In the genomic region with DNA sequence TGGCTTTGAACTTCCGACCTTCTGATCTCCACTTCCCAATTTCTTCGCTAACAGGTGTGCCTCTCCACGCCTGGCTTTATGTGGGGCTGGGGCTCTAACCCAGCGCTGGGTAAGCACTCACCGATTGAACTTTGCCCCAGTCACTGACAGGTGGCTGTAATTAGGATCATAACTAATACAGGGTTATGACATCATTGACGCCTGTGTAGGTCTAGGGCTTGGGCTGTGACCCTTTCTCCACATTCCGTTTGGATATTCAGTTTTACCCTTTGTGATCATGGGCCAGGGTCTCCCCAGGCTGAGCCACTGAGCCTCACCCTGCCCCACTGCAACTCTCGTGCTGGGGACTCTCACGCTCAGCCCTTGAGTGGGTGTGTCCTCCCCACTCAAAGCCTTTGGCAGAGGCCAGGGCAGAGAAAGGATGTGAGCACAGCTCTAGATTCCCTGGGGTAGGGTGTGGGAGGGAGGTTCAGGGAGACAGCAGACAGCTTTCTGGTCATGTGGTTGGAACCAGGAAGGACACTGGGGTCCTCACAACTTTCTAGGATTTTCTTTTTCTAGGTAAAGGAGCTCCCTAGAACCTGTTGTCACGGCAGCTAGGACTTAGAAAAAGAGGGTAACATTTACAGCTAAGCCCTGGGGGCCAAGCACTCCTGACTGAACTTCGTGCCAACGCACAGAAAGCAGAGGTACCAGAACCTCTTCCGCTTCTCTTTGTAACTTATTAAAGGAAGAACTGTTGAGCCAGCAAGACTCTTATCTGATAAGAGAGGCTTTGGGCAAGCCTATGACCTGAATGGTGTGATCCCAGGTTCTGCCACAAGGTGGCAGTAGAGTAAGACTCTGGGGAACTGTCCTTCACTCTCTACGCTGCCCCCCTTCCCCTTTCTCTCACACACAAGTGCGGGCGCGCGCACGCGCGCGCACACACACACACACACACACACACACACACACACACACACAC, we compare ENCODE assay signal across 8 mouse cellular contexts. TPM values are rescaled to one million over a fixed set of nuclear protein-coding genes. Genes with fewer than 3 reads are reported as not detected.
DNase-seq lines count a peak whose midpoint lies in the region; ATAC-seq lines count a peak whose summit lies in the region.

No protein-coding gene starts in this region.

- intact Hi-C loops in left cerebral cortex, postnatal 10 days (cut with DNase I), result no loop called here

- ATAC-seq in activated CD4-positive, CD25-positive, alpha-beta regulatory T cell, adult 4 months, result peak; percentile 82
- ATAC-seq in common myeloid progenitor, adult 5-6 weeks (replicated peaks; ENCODE audit: low read depth, poor library complexity, severe bottlenecking), result peak; percentile 84
- ATAC-seq in megakaryocyte-erythroid progenitor cell, adult 5-6 weeks (replicated peaks; ENCODE audit: low FRiP score, low TSS enrichment, poor library complexity, severe bottlenecking), result peak; percentile 84

- peak; percentile 69 to 70 for DNase-seq in gastrocnemius, adult 8-10 months (ENCODE audit: low spot score in 2 of 2)
- DNase-seq in induced T-regulatory cell, adult 2 months (ENCODE audit: low read depth), result peak; percentile 97
- DNase-seq in left cerebral cortex, postnatal 10 days (ENCODE audit: extremely low spot score in 1 of 2, low spot score in 2 of 2), result peak; percentile 62 to 83
- peak; percentile 89 for DNase-seq in right cerebral cortex, postnatal 14 days
- DNase-seq in urinary bladder, postnatal 36 days (ENCODE audit: low spot score in 2 of 2), result peak; percentile 84 to 85

RNA-seq across cellular contexts. Expression of gene Chaf1b, which starts 34.3 kb away (rescaled TPM):
- 10 to 100 TPM; 28.1 to 36.2 TPM for polyA plus RNA-seq in activated CD4-positive, CD25-positive, alpha-beta regulatory T cell, adult 4 months (2017; shearing (Covaris generic))
- 68.7 and 85.7 TPM in 2 replicates for total RNA-seq in common myeloid progenitor, adult 5-6 weeks (2017)
- total RNA-seq in gastrocnemius, adult 8-10 months (2022), result under 1 TPM in 3 of 4 experiments, not detected in 1; 0.12 to 0.38 (median 0.29) TPM
- 1 to 10 TPM; 2.3 to 2.4 TPM for total RNA-seq in left cerebral cortex, postnatal 10 days (2021)
- total RNA-seq in megakaryocyte-erythroid progenitor cell, adult 5-6 weeks (2014; fragmentation: Nextera tagmentation), result 79.5 and 94.4 TPM in 2 replicates
- 80.8 and 86.6 TPM in 2 replicates for total RNA-seq in megakaryocyte-erythroid progenitor cell, adult 5-6 weeks (2017)

Comparison
In these comparisons a context has a peak if more than half of its experiments do, and no peak if none do; other contexts are left out.
1. Peak in every context shown above with its lines: DNase-seq and ATAC-seq.
2. RNA of gene Chaf1b, which starts 34.3 kb away (total RNA-seq): 68.7 to 85.7 TPM in common myeloid progenitor, adult 5-6 weeks and 79.5 to 94.4 TPM in megakaryocyte-erythroid progenitor cell, adult 5-6 weeks; 2.3 to 2.4 TPM in left cerebral cortex, postnatal 10 days and 0.12 to 0.38 TPM in gastrocnemius, adult 8-10 months; every median in the first group is over 10 times any median in the second.